Mouse (Mus musculus) liver, postnatal 0 days (tissue): Measurements from ENCODE around the gene Rps19.

Experiments
- CTCF ChIP-seq: sonication (generic); IDR thresholded peaks from 2 replicates; pipeline ENCODE4 v1.5.1; 2016; ENCODE audit warnings: antibody characterized with exemption, low read depth
- EP300 ChIP-seq: IDR thresholded peaks from 2 replicates; pipeline ENCODE4 v1.6.1; 2016; ENCODE audit warnings: antibody characterized with exemption, low read depth, mild to moderate bottlenecking

DNA sequence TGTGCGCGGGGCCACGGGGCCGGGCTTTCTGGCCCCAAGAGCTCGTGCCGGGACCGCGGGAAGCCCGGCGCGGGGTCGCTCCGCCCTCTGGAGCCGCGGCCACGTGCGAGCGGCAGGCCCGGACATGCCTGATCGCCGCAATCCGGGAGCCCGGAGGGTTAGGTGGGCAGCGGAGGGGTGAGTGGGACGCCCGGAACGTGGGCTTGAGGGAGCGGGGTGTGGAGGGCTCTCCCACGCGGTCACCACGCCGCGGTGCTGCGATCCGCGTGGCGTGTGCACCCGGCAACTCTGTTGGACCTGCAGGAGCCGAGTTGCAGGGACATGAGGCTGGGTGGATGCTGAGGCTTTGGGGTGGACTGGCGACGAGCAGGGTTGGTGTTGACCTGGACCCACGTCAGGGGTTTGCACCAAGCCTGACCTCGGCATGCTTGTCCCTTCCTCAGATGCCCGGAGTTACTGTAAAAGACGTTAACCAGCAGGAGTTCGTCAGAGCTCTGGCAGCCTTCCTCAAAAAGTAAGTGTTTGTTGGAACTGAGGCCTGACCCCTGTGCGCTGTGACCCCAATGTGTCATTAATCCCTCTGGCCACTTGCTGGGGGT lies 621 bp downstream of the Rps19 start:
- no peak for TF ChIP-seq CTCF
- TF ChIP-seq EP300 = no peak
